Mouse (Mus musculus): ENCODE results near the gene Kif17. TPM values are rescaled to one million over a fixed set of nuclear protein-coding genes. Genes with fewer than 3 reads are reported as not detected.

Kif17 gene
- polyA plus RNA-seq, 1 experiment from 2014 or later: 0.21 TPM

DNA sequence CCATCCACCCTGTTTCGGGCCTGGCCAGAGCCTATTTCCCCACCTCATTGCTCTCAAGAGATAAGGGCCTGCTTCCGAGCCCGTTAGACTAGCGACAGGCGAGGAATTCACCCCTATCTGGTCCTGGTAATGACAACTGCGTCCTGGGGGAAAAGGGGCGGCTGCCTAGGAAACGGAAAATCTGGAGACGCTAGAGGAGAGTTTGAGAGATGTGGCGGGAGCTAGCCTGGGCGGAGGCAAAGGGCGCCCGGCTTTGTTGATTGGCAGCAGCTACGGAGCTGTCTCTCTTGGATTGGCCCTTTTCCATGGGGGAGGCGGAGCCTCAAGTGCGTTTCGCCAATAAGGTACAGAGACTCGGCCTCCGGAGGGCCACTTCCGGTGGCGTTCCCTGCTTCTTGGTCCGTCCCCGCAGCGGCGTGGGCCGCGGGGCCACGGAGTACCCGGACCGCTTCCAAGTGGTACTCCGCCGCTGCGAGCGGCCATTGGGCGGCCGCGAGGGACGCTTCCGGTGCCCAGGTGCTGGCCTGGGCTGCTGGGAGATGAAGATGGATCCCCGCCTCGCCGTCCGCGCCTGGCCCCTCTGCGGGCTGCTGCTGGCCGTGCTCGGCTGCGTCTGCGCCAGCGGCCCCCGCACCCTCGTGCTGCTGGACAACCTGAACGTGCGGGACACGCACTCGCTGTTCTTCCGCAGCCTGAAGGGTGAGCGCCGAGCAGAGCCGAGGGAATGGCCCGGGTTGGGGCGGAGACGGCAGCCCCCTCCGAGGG, 54.3 kb downstream of the Kif17 start, which contains the start of gene Ddost:
Ddost (plus strand) TSS at position 391 of the 765 bp plus-strand sequence.
- peak within 1 kb of the TSS; percentile 71 for H3K27ac ChIP-seq (replicated peaks)
- peak within 1 kb of the TSS; percentile 89 for H3K4me3 ChIP-seq (ENCODE audit: low read depth, low read length)
- TF ChIP-seq CTCF (IDR thresholded peaks at IDR 0.05; ENCODE audit: low read depth) (no peak; the same call in 1 of the 2 replicates), EP300 (optimal IDR thresholded peaks at IDR 0.05) (no peak)

DNA sequence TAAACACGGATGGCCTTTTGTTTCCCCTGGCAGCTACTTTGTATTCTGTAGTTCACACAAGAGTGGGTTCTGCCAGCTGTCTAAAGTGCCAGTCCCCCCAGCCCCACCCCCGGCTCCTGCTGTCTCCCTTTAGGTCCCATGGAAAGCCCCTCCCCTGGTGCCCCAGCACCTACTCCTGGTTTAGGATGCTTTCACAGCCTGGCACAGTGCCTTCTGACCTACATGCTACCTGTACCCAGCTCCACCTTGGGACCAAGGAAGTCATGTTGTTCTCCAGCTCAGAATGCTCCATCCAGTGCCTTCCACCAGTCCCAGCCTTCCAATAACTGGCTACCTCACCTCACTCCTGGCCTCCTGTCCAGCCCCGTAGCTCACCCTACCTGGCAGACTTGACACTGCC, 56.8 kb downstream of the Kif17 start:
- peaks cover 17% of the 10 kb centered on the region for H3K36me3 ChIP-seq (ENCODE audit: control insufficient read depth, insufficient read depth, low read length)
- H3K9ac ChIP-seq (ENCODE audit: low read length): no peak overlapping the region
- H3K4me1 ChIP-seq (replicated peaks; ENCODE audit: control insufficient read depth, insufficient read depth): 0 out of 2 replicates have a peak, but pooled peaks cover 4% of the 10 kb centered on the region
- DNase-seq (ENCODE audit: low spot score) (no peak), ATAC-seq (ENCODE audit: low FRiP score, low TSS enrichment) (no peak)
- H3K27me3 ChIP-seq (ENCODE audit: control insufficient read depth, insufficient read depth, low read length): no peaks in the 10 kb centered on the region
- H3K27ac ChIP-seq (replicated peaks): no peak overlapping the region
- TF ChIP-seq EP300 (optimal IDR thresholded peaks at IDR 0.05): no peak
- TF ChIP-seq CTCF (IDR thresholded peaks at IDR 0.05; ENCODE audit: low read depth): no peak
- H3K4me2 ChIP-seq (replicated peaks; ENCODE audit: low read depth): no peak overlapping the region
- H3K9me3 ChIP-seq (ENCODE audit: control insufficient read depth, low read length): no peaks in the 10 kb centered on the region
- H3K4me3 ChIP-seq (ENCODE audit: low read depth, low read length): no peak overlapping the region
- 88% methylated on average over 3 of the region's 3 CpGs for WGBS

More for the DNA sequence above, 54.3 kb downstream of the Kif17 start, which contains the start of gene Ddost:
- ATAC-seq (ENCODE audit: low FRiP score, low TSS enrichment) (peak; percentile 98), DNase-seq (ENCODE audit: low spot score) (peak; percentile 98)
- Histone ChIP-seq H3K27me3 (ENCODE audit: control insufficient read depth, insufficient read depth, low read length) (no peaks in the 10 kb centered on the region), H3K9me3 (ENCODE audit: control insufficient read depth, low read length) (no peaks in the 10 kb centered on the region), H3K9ac (ENCODE audit: low read length) (peak within 1 kb of the TSS; percentile 89), H3K36me3 (ENCODE audit: control insufficient read depth, insufficient read depth, low read length) (peaks cover 2% of the 10 kb centered on the region; the same call in 1 of the 2 replicates), H3K4me2 (replicated peaks; ENCODE audit: low read depth) (peak within 1 kb of the TSS; percentile 67), H3K4me1 (replicated peaks; ENCODE audit: control insufficient read depth, insufficient read depth) (0 out of 2 replicates have a peak, but pooled peaks cover 4% of the 10 kb centered on the region)
- WGBS: under 1% methylated on average over 64 of the region's 64 CpGs

DNA sequence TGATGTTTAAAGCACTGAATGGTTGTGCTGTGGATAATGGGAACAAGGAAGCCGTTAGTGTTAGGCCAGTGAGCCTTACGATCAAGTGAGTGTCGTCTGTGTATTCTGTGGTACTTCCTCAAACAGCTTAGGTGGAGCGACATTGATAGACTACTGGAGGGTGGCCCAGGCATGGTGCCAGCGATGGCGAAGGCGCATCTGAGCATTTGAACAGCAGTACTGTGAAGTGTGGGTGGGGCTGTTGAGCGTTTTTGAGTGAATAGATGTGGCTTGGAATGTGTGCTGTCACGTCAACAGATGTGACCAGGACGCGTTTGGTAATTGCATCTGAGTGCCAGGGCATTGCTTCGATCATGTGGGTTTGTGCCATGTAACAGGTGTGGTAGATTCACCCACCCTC, 57.5 kb downstream of the Kif17 start:
- peaks cover 21% of the 10 kb centered on the region for H3K36me3 ChIP-seq (ENCODE audit: control insufficient read depth, insufficient read depth, low read length)

DNA sequence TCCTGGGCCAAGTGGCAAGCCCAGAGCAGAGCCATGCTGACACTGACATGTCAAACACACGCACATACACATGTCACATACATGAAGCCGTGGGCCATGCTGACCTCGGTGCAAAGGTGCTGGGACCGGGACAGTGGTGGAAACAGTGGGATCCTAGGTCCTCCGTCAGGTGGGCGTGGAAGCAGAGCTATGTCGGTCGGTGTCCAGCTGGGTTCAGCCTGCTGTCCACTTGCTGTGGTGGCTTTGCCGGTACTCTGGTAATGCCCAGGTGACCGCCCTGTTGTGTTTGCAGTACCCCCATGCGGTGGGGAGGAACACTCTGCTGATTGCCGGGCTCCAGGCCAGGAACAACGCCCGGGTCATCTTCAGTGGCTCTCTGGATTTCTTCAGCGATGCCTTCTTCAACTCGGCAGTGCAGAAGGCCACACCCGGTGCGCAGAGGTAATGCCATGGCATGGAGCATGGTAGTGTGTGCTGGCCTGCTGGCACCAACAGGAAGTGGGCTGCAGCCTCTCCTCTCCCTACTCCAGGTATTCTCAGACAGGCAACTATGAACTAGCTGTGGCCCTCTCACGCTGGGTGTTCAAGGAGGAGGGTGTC, 60.2 kb downstream of the Kif17 start:
- Histone ChIP-seq H3K4me3 (ENCODE audit: low read depth, low read length) (no peak overlapping the region), H3K27me3 (ENCODE audit: control insufficient read depth, insufficient read depth, low read length) (no peaks in the 10 kb centered on the region), H3K4me2 (replicated peaks; ENCODE audit: low read depth) (no peak overlapping the region), H3K4me1 (replicated peaks; ENCODE audit: control insufficient read depth, insufficient read depth) (no peaks in the 10 kb centered on the region), H3K36me3 (ENCODE audit: control insufficient read depth, insufficient read depth, low read length) (peaks cover 33% of the 10 kb centered on the region), H3K9me3 (ENCODE audit: control insufficient read depth, low read length) (no peaks in the 10 kb centered on the region), H3K27ac (replicated peaks) (no peak overlapping the region), H3K9ac (ENCODE audit: low read length) (no peak overlapping the region)
- ATAC-seq (ENCODE audit: low FRiP score, low TSS enrichment): no peak
- DNase-seq (ENCODE audit: low spot score): no peak
- no peak for TF ChIP-seq EP300 (optimal IDR thresholded peaks at IDR 0.05)
- no peak for TF ChIP-seq CTCF (IDR thresholded peaks at IDR 0.05; ENCODE audit: low read depth)
- 90% methylated on average over 19 of the region's 19 CpGs for WGBS

More for the DNA sequence above, 57.5 kb downstream of the Kif17 start:
- 76% methylated on average over 12 of the region's 12 CpGs for WGBS
- Histone ChIP-seq H3K27me3 (ENCODE audit: control insufficient read depth, insufficient read depth, low read length) (no peaks in the 10 kb centered on the region), H3K4me1 (replicated peaks; ENCODE audit: control insufficient read depth, insufficient read depth) (0 out of 2 replicates have a peak, but pooled peaks cover 4% of the 10 kb centered on the region), H3K4me3 (ENCODE audit: low read depth, low read length) (no peak overlapping the region), H3K4me2 (replicated peaks; ENCODE audit: low read depth) (no peak overlapping the region), H3K9ac (ENCODE audit: low read length) (no peak overlapping the region), H3K27ac (replicated peaks) (no peak overlapping the region), H3K9me3 (ENCODE audit: control insufficient read depth, low read length) (no peaks in the 10 kb centered on the region)
- TF ChIP-seq CTCF (IDR thresholded peaks at IDR 0.05; ENCODE audit: low read depth) (no peak), EP300 (optimal IDR thresholded peaks at IDR 0.05) (no peak)
- ATAC-seq (ENCODE audit: low FRiP score, low TSS enrichment) (no peak), DNase-seq (ENCODE audit: low spot score) (no peak)

DNA sequence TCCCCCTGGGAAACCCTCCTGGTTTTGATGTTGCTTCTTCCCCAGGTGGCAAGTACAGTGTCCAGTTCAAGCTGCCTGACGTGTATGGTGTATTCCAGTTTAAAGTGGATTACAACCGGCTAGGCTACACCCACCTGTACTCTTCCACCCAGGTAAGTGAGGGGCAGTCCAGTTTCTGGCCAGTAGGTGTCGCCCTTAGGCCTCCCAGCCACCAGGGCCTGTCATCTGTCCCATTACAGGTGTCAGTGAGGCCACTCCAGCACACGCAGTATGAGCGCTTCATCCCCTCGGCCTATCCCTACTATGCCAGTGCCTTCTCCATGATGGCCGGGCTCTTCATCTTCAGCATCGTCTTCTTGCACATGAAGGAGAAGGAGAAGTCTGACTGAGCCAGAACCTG, 61.4 kb downstream of the Kif17 start:
- WGBS: 53% methylated on average over 8 of the region's 8 CpGs
- Histone ChIP-seq H3K27me3 (ENCODE audit: control insufficient read depth, insufficient read depth, low read length) (no peaks in the 10 kb centered on the region), H3K36me3 (ENCODE audit: control insufficient read depth, insufficient read depth, low read length) (peaks cover 37% of the 10 kb centered on the region), H3K27ac (replicated peaks) (no peak overlapping the region), H3K4me2 (replicated peaks; ENCODE audit: low read depth) (no peak overlapping the region), H3K4me1 (replicated peaks; ENCODE audit: control insufficient read depth, insufficient read depth) (no peaks in the 10 kb centered on the region), H3K4me3 (ENCODE audit: low read depth, low read length) (no peak overlapping the region), H3K9ac (ENCODE audit: low read length) (no peak overlapping the region), H3K9me3 (ENCODE audit: control insufficient read depth, low read length) (no peaks in the 10 kb centered on the region)
- DNase-seq (ENCODE audit: low spot score) (peak; percentile 85), ATAC-seq (ENCODE audit: low FRiP score, low TSS enrichment) (peak; percentile 75)
- no peak for TF ChIP-seq EP300 (optimal IDR thresholded peaks at IDR 0.05)
- peak; percentile 87 for TF ChIP-seq CTCF (IDR thresholded peaks at IDR 0.05; ENCODE audit: low read depth)

DNA sequence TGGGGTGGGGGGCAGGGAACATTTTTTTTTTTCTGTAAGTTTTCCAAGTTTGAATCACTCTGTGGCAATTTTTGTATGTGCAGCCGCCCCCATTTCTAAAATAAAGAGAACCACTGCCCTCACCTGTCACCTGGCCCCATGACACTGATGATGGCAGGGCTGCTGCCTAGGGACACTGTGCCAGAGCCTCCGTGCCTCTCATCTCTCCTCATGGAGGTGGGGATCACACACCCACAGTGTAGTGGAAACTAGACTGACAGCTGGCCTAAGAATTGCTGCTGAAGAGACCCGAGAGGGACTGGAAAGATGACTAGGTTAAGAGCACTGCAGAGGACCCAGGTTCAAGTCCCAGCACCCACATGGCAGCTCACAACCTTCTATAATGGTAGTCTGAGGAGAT, 61.9 kb downstream of the Kif17 start:
- H3K9ac ChIP-seq (ENCODE audit: low read length): no peak overlapping the region
- H3K4me2 ChIP-seq (replicated peaks; ENCODE audit: low read depth): no peak overlapping the region
- DNase-seq (ENCODE audit: low spot score): no peak
- 90% methylated on average over 3 of the region's 3 CpGs for WGBS
- H3K4me1 ChIP-seq (replicated peaks; ENCODE audit: control insufficient read depth, insufficient read depth): no peaks in the 10 kb centered on the region
- no peaks in the 10 kb centered on the region for H3K27me3 ChIP-seq (ENCODE audit: control insufficient read depth, insufficient read depth, low read length)
- H3K4me3 ChIP-seq (ENCODE audit: low read depth, low read length): no peak overlapping the region
- H3K36me3 ChIP-seq (ENCODE audit: control insufficient read depth, insufficient read depth, low read length): peaks cover 38% of the 10 kb centered on the region
- H3K27ac ChIP-seq (replicated peaks): no peak overlapping the region
- no peaks in the 10 kb centered on the region for H3K9me3 ChIP-seq (ENCODE audit: control insufficient read depth, low read length)
- no peak for TF ChIP-seq CTCF (IDR thresholded peaks at IDR 0.05; ENCODE audit: low read depth)
- no peak for TF ChIP-seq EP300 (optimal IDR thresholded peaks at IDR 0.05)
- no peak for ATAC-seq (ENCODE audit: low FRiP score, low TSS enrichment)

All from stomach, postnatal 0 days (tissue).